Mouse (Mus musculus) limb, embryonic 14.5 days (tissue): ENCODE measurements around the gene Lix1. TPM values are rescaled to one million over a fixed set of nuclear protein-coding genes. Genes with fewer than 3 reads are reported as not detected.
"Not testable (repeated sequence)": the region's sequence is repeated elsewhere in the genome, so short reads cannot be mapped to it uniquely, and the experiment has no call there.

Experiments used
- ATAC-seq: fragments of 200-750 bp; cut with Nextera tagmentation; 2 replicates; pipeline ENCODE4 v1.8.0; 2017; ENCODE audit warnings: low read depth, moderate number of reproducible peaks, moderate TSS enrichment; ENCODE audit not compliant: low FRiP score
- DNase-seq: peaks from one replicate; pipeline ENCODE4 v3.0.0-alpha.2; 2015; ENCODE audit warnings: low spot score
- H3K27ac ChIP-seq: fragments of 300-500 bp; sonication (generic); replicated peaks from 2 replicates; pipeline ENCODE4 v1.5.1; 2014; ENCODE audit warnings: low read depth, mild to moderate bottlenecking, low read length, moderate library complexity, mixed read lengths
- H3K27me3 ChIP-seq: fragments of 300-500 bp; sonication (generic); 2 replicates; pipeline ENCODE4 v1.6.1; 2014; ENCODE audit warnings: low read length, mixed read lengths; ENCODE audit not compliant: control insufficient read depth, insufficient read depth
- H3K36me3 ChIP-seq: fragments of 300-500 bp; sonication (generic); 2 replicates; pipeline ENCODE4 v1.6.1; 2014; ENCODE audit warnings: mild to moderate bottlenecking, low read length, moderate library complexity, mixed read lengths; ENCODE audit not compliant: control insufficient read depth, insufficient read depth
- H3K4me1 ChIP-seq: fragments of 300-500 bp; sonication (generic); 2 replicates; pipeline ENCODE4 v1.6.1; 2014; ENCODE audit warnings: antibody characterized with exemption, low read length, mixed read lengths; ENCODE audit not compliant: control insufficient read depth, insufficient read depth
- H3K4me2 ChIP-seq: fragments of 300-500 bp; sonication (generic); replicated peaks from 2 replicates; pipeline ENCODE4 v1.6.1; 2014; ENCODE audit warnings: low read depth, mild to moderate bottlenecking, low read length, moderate library complexity; ENCODE audit not compliant: severe bottlenecking
- H3K4me3 ChIP-seq: fragments of 300-500 bp; sonication (generic); replicated peaks from 2 replicates; pipeline ENCODE4 v1.5.1; 2014; ENCODE audit warnings: low read length
- H3K9ac ChIP-seq: fragments of 300-500 bp; sonication (generic); 2 replicates; pipeline ENCODE4 v1.6.1; 2014; ENCODE audit warnings: mild to moderate bottlenecking, low read depth, low read length, moderate library complexity; ENCODE audit not compliant: severe bottlenecking
- H3K9me3 ChIP-seq: fragments of 300-500 bp; sonication (generic); 2 replicates; pipeline ENCODE4 v1.6.1; 2016; ENCODE audit warnings: low read length; ENCODE audit not compliant: control insufficient read depth
- POLR2A ChIP-seq: fragments of 200-500 bp; IDR thresholded peaks from 2 replicates; pipeline ENCODE4 v1.8.0; 2012; ENCODE audit warnings: inconsistent platforms, mild to moderate bottlenecking, moderate library complexity, borderline replicate concordance; ENCODE audit not compliant: insufficient read depth, insufficient read length; ENCODE audit errors: extremely low read depth
- WGBS: fragments of 180-500 bp; shearing (Covaris S2); extraction: QIAGEN DNeasy Blood & Tissue Kit; methylation state at CpG from one replicate; pipeline ENCODE4 v1.1.7; 2014; 5-methylcytosine and 5-hydroxymethylcytosine counted together
- polyA plus RNA-seq, 2 experiments: library from polyadenylated mRNA; depleted of rRNA in 1 of 2; stranded (reverse) in 1 of 2; unstranded in 1 of 2; fragments of >200 nt; fragmentation: Nextera tagmentation in 1 of 2; extraction: Ambion mirVana in 1 of 2; gene quantifications; 2 replicates each; pipeline versions ENCODE4 v1.2.1 to v1.2.3; 2012 to 2014

Gene Lix1
- polyA plus RNA-seq, 2 experiments, result 7.0 to 8.6 TPM

GRCm38 (mm10) chr17:17485789-17486188 is 83.3 kb downstream of the Lix1 start:
- Histone ChIP-seq H3K36me3 (no peaks in the 10 kb centered on the region), H3K4me3 (no peak overlapping the region), H3K27ac (no peak overlapping the region), H3K9me3 (no peaks in the 10 kb centered on the region), H3K4me1 (peaks cover 8% of the 10 kb centered on the region), H3K27me3 (no peaks in the 10 kb centered on the region), H3K4me2 (no peak overlapping the region), H3K9ac (no peak overlapping the region)
- WGBS, result 22% methylated on average over 2 of the region's 2 CpGs
- ATAC-seq (no peak), DNase-seq (no peak)
- TF ChIP-seq POLR2A, result no peak

GRCm38 (mm10) chr17:17490820-17491621 is 88.5 kb downstream of the Lix1 start:
- TF ChIP-seq POLR2A, result no peak
- DNase-seq (peak; percentile 74), ATAC-seq (peak; percentile 89)
- no peaks in the 10 kb centered on the region for H3K36me3 ChIP-seq
- H3K4me3 ChIP-seq, result 0 out of 2 replicates have a peak overlapping the region, but pooled peaks have one; percentile 4
- peak overlapping the region; percentile 17; the same call in 1 of the 2 replicates for H3K4me2 ChIP-seq
- no peak overlapping the region for H3K9ac ChIP-seq
- H3K9me3 ChIP-seq, result no peaks in the 10 kb centered on the region
- H3K27me3 ChIP-seq, result no peaks in the 10 kb centered on the region
- peak overlapping the region; percentile 44; the same call in 1 of the 2 replicates for H3K27ac ChIP-seq
- H3K4me1 ChIP-seq, result peaks cover 10% of the 10 kb centered on the region
- 18% methylated on average over 10 of the region's 15 CpGs for WGBS

- Histone ChIP-seq H3K9ac (no peak overlapping the region), H3K27ac (peak overlapping the region; percentile 44; the same call in 1 of the 2 replicates), H3K9me3 (no peaks in the 10 kb centered on the region), H3K27me3 (no peaks in the 10 kb centered on the region), H3K4me3 (0 out of 2 replicates have a peak overlapping the region, but pooled peaks have one; percentile 4), H3K36me3 (no peaks in the 10 kb centered on the region), H3K4me1 (peaks cover 10% of the 10 kb centered on the region), H3K4me2 (peak overlapping the region; percentile 17; the same call in 1 of the 2 replicates)
- DNase-seq, result no peak
- TF ChIP-seq POLR2A, result no peak
- WGBS, result 22% methylated on average over 7 of the region's 7 CpGs
- peak; percentile 19; the same call in 1 of the 2 replicates for ATAC-seq
These were observed 89.1 kb downstream of the Lix1 start for GRCm38 (mm10) chr17:17491622-17492001.

GRCm38 (mm10) chr17:17492116-17492515 is 89.6 kb downstream of the Lix1 start:
- no peak overlapping the region for H3K27ac ChIP-seq
- no peak for TF ChIP-seq POLR2A
- no peaks in the 10 kb centered on the region for H3K9me3 ChIP-seq
- no peak for ATAC-seq
- DNase-seq, result no peak
- H3K9ac ChIP-seq, result no peak overlapping the region
- peaks cover 10% of the 10 kb centered on the region for H3K4me1 ChIP-seq
- H3K4me2 ChIP-seq, result no peak overlapping the region
- H3K36me3 ChIP-seq, result no peaks in the 10 kb centered on the region
- no peaks in the 10 kb centered on the region for H3K27me3 ChIP-seq
- no peak overlapping the region for H3K4me3 ChIP-seq
- 59% methylated on average over 8 of the region's 8 CpGs for WGBS

GRCm38 (mm10) chr17:17496234-17496633 is 93.8 kb downstream of the Lix1 start:
- H3K27ac ChIP-seq, DNase-seq, ATAC-seq, H3K36me3 ChIP-seq, H3K9me3 ChIP-seq, H3K4me3 ChIP-seq, H3K27me3 ChIP-seq, H3K9ac ChIP-seq, H3K4me2 ChIP-seq: not testable (repeated sequence)
- H3K4me1 ChIP-seq, result peaks cover 20% of the 10 kb centered on the region
